Mouse (Mus musculus) B cell, adult 2 months (primary cell): ENCODE measurements around the gene Ttll10.
A peak's percentile ranks its signal among the peaks of the same experiment; 100 is the strongest.

Experiments used
- DNase-seq, 2 experiments: peaks; one replicate each; pipeline ENCODE4 v3.0.0; 2022

Ttll10 gene

GRCm38 (mm10) chr4:156023520-156023919, 35.7 kb downstream of the Ttll10 start:
- no peak for DNase-seq

GRCm38 (mm10) chr4:156021942-156022419, 37.2 kb downstream of the Ttll10 start:
- peak in 1 of 2 experiments; percentile 7 for DNase-seq

GRCm38 (mm10) chr4:156021381-156021780, 37.8 kb downstream of the Ttll10 start:
- DNase-seq = no peak

- DNase-seq = no peak
Measured at GRCm38 (mm10) chr4:156019771-156020170, 39.4 kb downstream of the Ttll10 start.

GRCm38 (mm10) chr4:156014436-156014835, 44.8 kb downstream of the Ttll10 start:
- DNase-seq = no peak

- DNase-seq = no peak
Measured at GRCm38 (mm10) chr4:156013637-156014036, 45.6 kb downstream of the Ttll10 start, which contains the start of gene Tnfrsf4. Tnfrsf4 (plus strand) TSS chr4:156013843.

GRCm38 (mm10) chr4:156008369-156008768, 50.8 kb downstream of the Ttll10 start:
- DNase-seq = no peak

GRCm38 (mm10) chr4:156004109-156004508, 55.1 kb downstream of the Ttll10 start:
- no peak for DNase-seq

- DNase-seq = no peak
Measured at GRCm38 (mm10) chr4:155993606-155994005, 65.6 kb downstream of the Ttll10 start.

GRCm38 (mm10) chr4:155992906-155993547, 66.2 kb downstream of the Ttll10 start:
- DNase-seq = peak; percentile 96 to 98

GRCm38 (mm10) chr4:155992241-155992905, 66.8 kb downstream of the Ttll10 start, which contains the start of the genes B3galt6 and Sdf4:
B3galt6 (minus strand) TSS chr4:155992649.
Sdf4 (plus strand) TSS chr4:155992872.
- peak; percentile 89 to 93 for DNase-seq

GRCm38 (mm10) chr4:155991908-155992230, 67.3 kb downstream of the Ttll10 start:
- no peak for DNase-seq

GRCm38 (mm10) chr4:155991211-155991907, 67.9 kb downstream of the Ttll10 start:
- peak in 1 of 2 experiments; percentile 4 for DNase-seq
